Mouse (Mus musculus) heart, adult 2 months (tissue): Measurements from ENCODE around the gene Cep135. TPM values are rescaled to one million over a fixed set of nuclear protein-coding genes. Genes with fewer than 3 reads are reported as not detected.

Source experiments
- DNase-seq, 2 experiments: peaks; one replicate each; pipeline ENCODE4 v3.0.0; 2021
- H3K27ac ChIP-seq: fragments of 200-600 bp; 2 replicates; pipeline ENCODE4 v1.8.1; 2022
- H3K27me3 ChIP-seq: fragments of 200-500 bp; 2 replicates; pipeline ENCODE4 v1.6.1; 2012; ENCODE audit warnings: mild to moderate bottlenecking, low read length, inconsistent platforms, mixed read lengths; ENCODE audit not compliant: control insufficient read depth, insufficient read depth
- H3K36me3 ChIP-seq: fragments of 200-500 bp; 2 replicates; pipeline ENCODE4 v1.6.1; 2012; ENCODE audit warnings: low read length, inconsistent platforms; ENCODE audit not compliant: control insufficient read depth, insufficient read depth
- H3K4me1 ChIP-seq: fragments of 200-500 bp; 2 replicates; pipeline ENCODE4 v1.6.1; 2011; ENCODE audit warnings: low read length; ENCODE audit not compliant: control insufficient read depth, insufficient read depth
- H3K4me3 ChIP-seq: fragments of 200-600 bp; 2 replicates; pipeline ENCODE4 v1.8.1; 2022
- H3K79me2 ChIP-seq: fragments of 200-500 bp; replicated peaks from 2 replicates; pipeline ENCODE4 v1.6.1; 2012; ENCODE audit warnings: mild to moderate bottlenecking, inconsistent platforms, low read length, moderate library complexity, mixed read lengths; ENCODE audit not compliant: control insufficient read depth, insufficient read depth
- H3K9ac ChIP-seq: fragments of 200-500 bp; 2 replicates; pipeline ENCODE4 v1.6.1; 2012; ENCODE audit warnings: low read depth, mild to moderate bottlenecking, control low read depth, inconsistent platforms, low read length, mixed read lengths
- CTCF ChIP-seq: fragments of 200-600 bp; IDR thresholded peaks from 2 replicates; pipeline ENCODE4 v1.8.1; 2022; ENCODE audit warnings: antibody characterized with exemption, mild to moderate bottlenecking, moderate library complexity
- EP300 ChIP-seq: fragments of 200-500 bp; IDR thresholded peaks from 2 replicates; pipeline ENCODE4 v1.6.1; 2011; ENCODE audit warnings: low read depth, low read length, control low read depth; ENCODE audit not compliant: insufficient read depth
- POLR2A ChIP-seq: fragments of 200-500 bp; IDR thresholded peaks from 2 replicates; pipeline ENCODE4 v1.6.1; 2011; ENCODE audit warnings: mild to moderate bottlenecking, low read depth, low read length, control low read depth; ENCODE audit not compliant: insufficient read depth
- WGBS: fragments of 180-500 bp; shearing (Covaris S2); methylation state at CpG from one replicate; pipeline ENCODE4 v1.1.7; 2018; 5-methylcytosine and 5-hydroxymethylcytosine counted together
- intact Hi-C: fragments of 180-260 bp; cut with DNase I; formaldehyde crosslinking; loops from one replicate; pipeline ENCODE4 v1.15.1; 2025
- polyA plus RNA-seq: library from polyadenylated mRNA; depleted of rRNA; stranded (reverse); fragments of >200 nt; gene quantifications from 2 replicates; pipeline ENCODE4 v1.2.3, GENCODE M21; 2012
- total RNA-seq, 2 experiments: library from RNA; stranded (reverse); gene quantifications; 2 replicates each; pipeline ENCODE4 v1.2.3; 2021

The Cep135 gene
- total and polyA plus RNA-seq, 3 experiments, result 0.94 to 3.5 (median 3.0) TPM

DNA sequence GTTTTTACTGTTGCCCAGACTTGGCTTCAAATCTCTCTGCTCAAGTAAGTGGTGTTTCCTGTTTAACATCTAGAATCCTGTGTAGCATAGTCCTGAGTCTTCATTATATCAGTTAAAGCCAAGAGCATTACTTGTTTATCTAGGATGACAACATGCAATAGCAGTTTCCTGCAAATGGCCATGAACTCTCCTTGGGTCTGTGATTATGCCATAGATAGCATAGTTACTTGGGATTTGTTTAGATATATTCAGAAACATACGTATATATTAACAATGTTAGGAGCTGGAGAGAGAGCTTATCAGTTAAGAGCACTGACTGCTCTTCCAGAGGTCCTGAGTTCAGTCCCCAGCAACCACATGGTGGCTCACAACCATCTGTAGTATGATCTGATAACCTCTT is 39.3 kb downstream of the Cep135 start:
- H3K79me2 ChIP-seq, result no peaks in the 10 kb centered on the region
- TF ChIP-seq CTCF, result no peak
- no peak for TF ChIP-seq EP300
- no peak for TF ChIP-seq POLR2A
- no peak for DNase-seq
- H3K27ac ChIP-seq, result no peak overlapping the region
- no peaks in the 10 kb centered on the region for H3K4me1 ChIP-seq
- intact Hi-C loops, result no loop called here
- H3K9ac ChIP-seq, result no peak overlapping the region
- no peak overlapping the region for H3K4me3 ChIP-seq
- no peaks in the 10 kb centered on the region; the same call in 1 of the 2 replicates for H3K36me3 ChIP-seq
- 68% methylated on average over 1 of the region's 1 CpGs for WGBS
- H3K27me3 ChIP-seq, result no peaks in the 10 kb centered on the region

DNA sequence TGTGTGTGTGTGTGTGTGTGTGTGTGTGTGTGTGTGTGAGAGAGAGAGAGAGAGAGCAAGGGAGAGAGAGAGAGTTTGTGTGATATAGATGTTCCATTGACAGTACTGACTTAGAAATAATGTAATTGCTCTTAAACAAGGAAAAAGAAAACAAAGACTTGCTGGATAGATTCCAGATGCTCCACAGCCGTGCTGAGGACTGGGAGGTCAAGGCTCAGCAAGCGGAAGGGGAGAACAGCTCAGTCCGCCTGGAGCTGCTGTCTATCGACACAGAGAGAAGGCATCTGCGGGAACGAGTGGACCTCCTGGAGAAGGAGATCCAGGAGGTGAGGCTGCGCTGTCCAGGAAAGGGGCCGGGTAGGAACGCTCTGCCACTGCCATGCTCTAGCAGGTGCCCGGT is 45.5 kb downstream of the Cep135 start:
- DNase-seq, result no peak
- TF ChIP-seq EP300 (no peak), POLR2A (no peak), CTCF (no peak)
- no peaks in the 10 kb centered on the region; the same call in 1 of the 2 replicates for H3K36me3 ChIP-seq
- no peak overlapping the region for H3K4me3 ChIP-seq
- H3K9ac ChIP-seq, result no peak overlapping the region
- no peaks in the 10 kb centered on the region for H3K4me1 ChIP-seq
- no peaks in the 10 kb centered on the region for H3K79me2 ChIP-seq
- intact Hi-C loops, result no loop called here
- 68% methylated on average over 10 of the region's 10 CpGs for WGBS
- no peak overlapping the region for H3K27ac ChIP-seq
- no peaks in the 10 kb centered on the region for H3K27me3 ChIP-seq

DNA sequence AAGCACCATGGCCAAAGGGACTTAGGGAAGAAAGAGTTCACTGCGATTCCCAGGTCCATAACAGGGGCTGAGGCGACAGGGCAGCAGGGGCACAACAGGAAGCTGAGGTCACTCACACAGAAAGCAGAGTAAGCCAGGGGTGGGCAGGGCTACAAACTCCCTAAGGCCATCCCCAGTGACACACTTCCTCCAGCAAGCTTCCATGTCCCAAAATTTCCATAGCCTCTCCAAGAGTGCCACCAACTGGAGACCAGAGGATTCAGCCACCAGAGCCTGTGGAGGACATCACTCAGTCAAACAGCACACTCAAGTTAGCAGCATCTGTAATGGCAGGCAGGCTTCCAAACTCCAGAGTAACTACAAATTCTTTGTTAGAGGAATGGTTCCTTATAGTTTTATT is 47.1 kb downstream of the Cep135 start:
- TF ChIP-seq CTCF (no peak), EP300 (no peak), POLR2A (no peak)
- H3K79me2 ChIP-seq, result no peaks in the 10 kb centered on the region
- H3K27ac ChIP-seq, result no peak overlapping the region
- intact Hi-C loops, result no loop called here
- H3K9ac ChIP-seq, result no peak overlapping the region
- no peak for DNase-seq
- H3K36me3 ChIP-seq, result no peaks in the 10 kb centered on the region; the same call in 1 of the 2 replicates
- no peaks in the 10 kb centered on the region for H3K4me1 ChIP-seq
- no peak overlapping the region for H3K4me3 ChIP-seq
- no peaks in the 10 kb centered on the region for H3K27me3 ChIP-seq
- WGBS, result 50% methylated on average over 2 of the region's 2 CpGs

DNA sequence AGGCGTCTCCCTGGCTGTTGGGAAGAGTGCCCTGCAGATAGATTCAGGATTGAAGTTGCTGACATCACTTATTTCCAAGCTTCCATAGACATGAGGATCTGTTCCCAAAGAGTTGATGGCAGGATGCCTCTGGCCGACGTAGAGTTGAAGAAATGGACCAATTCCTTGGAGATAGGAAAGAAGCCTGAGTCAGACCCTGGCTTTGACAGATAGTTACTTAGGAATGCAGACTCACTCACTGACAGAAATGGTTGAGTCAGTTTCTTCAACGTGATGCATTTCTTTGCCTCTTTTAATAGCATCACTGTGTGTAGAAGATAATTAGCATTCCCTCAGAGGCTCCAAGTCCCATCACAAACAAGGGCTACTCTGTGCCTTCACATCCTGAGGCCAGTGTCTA is 53.6 kb downstream of the Cep135 start:
- no peaks in the 10 kb centered on the region for H3K36me3 ChIP-seq
- H3K9ac ChIP-seq, result no peak overlapping the region
- intact Hi-C loops, result no loop called here
- no peaks in the 10 kb centered on the region for H3K79me2 ChIP-seq
- H3K27me3 ChIP-seq, result no peaks in the 10 kb centered on the region
- no peak overlapping the region for H3K27ac ChIP-seq
- no peaks in the 10 kb centered on the region for H3K4me1 ChIP-seq
- no peak for DNase-seq
- no peak overlapping the region for H3K4me3 ChIP-seq
- TF ChIP-seq POLR2A (no peak), EP300 (no peak), CTCF (no peak)
- 81% methylated on average over 4 of the region's 4 CpGs for WGBS

DNA sequence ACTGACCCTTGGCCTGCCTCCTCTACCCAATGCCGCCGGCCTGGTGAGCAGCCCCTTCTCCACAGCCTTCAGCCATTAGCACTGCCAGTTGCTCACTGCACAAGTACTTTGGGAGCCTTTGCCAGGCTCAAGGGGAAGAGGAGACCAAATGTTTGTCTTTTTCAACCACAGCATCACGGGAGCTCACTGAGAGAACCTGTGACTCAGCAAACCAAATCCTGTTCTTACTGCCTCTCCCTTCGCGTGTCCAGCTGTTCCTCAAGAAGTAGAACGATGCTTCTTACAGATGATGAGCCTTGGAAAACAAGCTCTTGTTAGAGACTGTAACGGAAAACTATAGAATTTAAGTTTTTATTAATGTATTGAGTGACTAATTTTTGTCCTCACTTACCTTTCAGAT is 55.7 kb downstream of the Cep135 start:
- 95% methylated on average over 7 of the region's 7 CpGs for WGBS
- Histone ChIP-seq H3K4me1 (no peaks in the 10 kb centered on the region), H3K27me3 (no peaks in the 10 kb centered on the region), H3K36me3 (no peaks in the 10 kb centered on the region), H3K79me2 (no peaks in the 10 kb centered on the region), H3K9ac (no peak overlapping the region), H3K27ac (no peak overlapping the region), H3K4me3 (no peak overlapping the region)
- no peak for DNase-seq
- intact Hi-C loops, result no loop called here
- no peak for TF ChIP-seq EP300
- no peak for TF ChIP-seq POLR2A
- no peak for TF ChIP-seq CTCF

DNA sequence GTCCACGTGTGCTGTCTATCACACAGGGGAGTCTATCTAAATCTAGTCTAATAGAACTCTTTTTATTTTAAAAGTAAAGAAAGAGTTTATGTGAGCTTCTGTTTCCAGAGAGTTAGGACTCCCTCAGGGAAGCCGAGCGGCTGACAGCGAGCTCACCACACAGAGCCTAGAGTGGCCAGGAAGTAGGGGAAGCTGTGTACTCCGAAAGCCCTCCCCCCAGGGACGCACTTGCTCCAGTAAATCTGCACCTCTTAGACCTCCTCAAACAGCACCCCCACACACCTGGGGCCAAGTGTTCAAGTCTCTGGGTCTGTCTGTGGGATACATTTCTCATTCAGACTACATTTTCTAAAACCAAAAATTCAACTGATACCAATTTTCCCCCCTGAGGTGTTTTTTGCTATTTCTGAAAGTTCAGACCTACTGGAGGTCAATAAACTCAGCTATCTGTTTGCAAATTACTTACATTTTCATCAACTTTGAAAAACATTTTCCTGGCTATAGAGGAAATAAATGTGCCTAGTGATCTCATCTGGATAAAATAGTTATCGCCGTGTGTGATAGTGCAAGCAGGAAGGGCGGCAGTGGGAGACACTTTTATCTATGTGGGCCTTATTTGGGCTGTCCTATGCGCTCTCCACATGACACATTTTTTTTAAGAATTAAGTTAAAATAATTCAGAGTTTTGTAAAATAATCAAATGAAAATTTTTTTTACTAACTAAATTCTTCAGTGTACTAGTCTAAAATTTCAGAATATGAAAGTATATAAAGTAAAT is 56.8 kb downstream of the Cep135 start:
- H3K4me3 ChIP-seq, result no peak overlapping the region
- no peaks in the 10 kb centered on the region for H3K36me3 ChIP-seq
- H3K27ac ChIP-seq, result no peak overlapping the region
- no peak for DNase-seq
- H3K9ac ChIP-seq, result no peak overlapping the region
- intact Hi-C loops, result no loop called here
- no peaks in the 10 kb centered on the region for H3K4me1 ChIP-seq
- H3K79me2 ChIP-seq, result no peaks in the 10 kb centered on the region
- H3K27me3 ChIP-seq, result no peaks in the 10 kb centered on the region
- TF ChIP-seq CTCF (no peak), POLR2A (no peak), EP300 (no peak)
- 81% methylated on average over 10 of the region's 10 CpGs for WGBS
